Mouse (Mus musculus) mammary gland, adult 2 months (tissue): Measurements from ENCODE around the gene 5430427O19Rik. TPM values are rescaled to one million over a fixed set of nuclear protein-coding genes. Genes with fewer than 3 reads are reported as not detected.

ENCODE experiments used
- polyA plus RNA-seq: library from polyadenylated mRNA; depleted of rRNA; stranded (reverse); fragments of >200 nt; gene quantifications from 2 replicates; pipeline ENCODE4 v1.2.3, GENCODE M21; 2012; ENCODE audit warnings: low replicate concordance; rRNA removed

The 5430427O19Rik gene
- 0.29 and 0.50 TPM in 2 replicates for polyA plus RNA-seq

GRCm38 (mm10) chrX:85869914-85870483 lies at the start of gene 5430427O19Rik:
Gene 5430427O19Rik, plus strand, starts transcription at chrX:85870354.

Other genes with a start within 250 kb of the 5430427O19Rik start
- 0.55 and 2.6 TPM in 2 replicates for gene Gk, start 93.5 kb upstream of the 5430427O19Rik start, polyA plus RNA-seq
- gene Samt3, start 173.8 kb downstream of the 5430427O19Rik start, polyA plus RNA-seq, result not detected in 2 replicates